Mouse (Mus musculus) cerebellum, adult 2 months (tissue): Measurements from ENCODE around the gene Qrich1. TPM values are rescaled to one million over a fixed set of nuclear protein-coding genes. Genes with fewer than 3 reads are reported as not detected.

Experiments used
- DNase-seq, 2 experiments: peaks; one replicate each; pipeline ENCODE4 v3.0.0; 2021
- H3K27ac ChIP-seq: fragments of 200-500 bp; 2 replicates; pipeline ENCODE4 v1.5.1; 2012; ENCODE audit warnings: low read length, control low read depth, inconsistent platforms; ENCODE audit not compliant: insufficient read depth
- H3K27me3 ChIP-seq: fragments of 200-500 bp; 2 replicates; pipeline ENCODE4 v1.6.1; 2012; ENCODE audit warnings: inconsistent platforms, mild to moderate bottlenecking, low read length, moderate library complexity; ENCODE audit not compliant: control insufficient read depth, insufficient read depth
- H3K4me1 ChIP-seq: fragments of 200-500 bp; 2 replicates; pipeline ENCODE4 v1.6.1; 2011; ENCODE audit warnings: low read length; ENCODE audit not compliant: control insufficient read depth, insufficient read depth
- H3K4me3 ChIP-seq: fragments of 200-500 bp; replicated peaks from 2 replicates; pipeline ENCODE3; 2011; ENCODE audit warnings: mild to moderate bottlenecking, low read depth, low read length, control low read depth; ENCODE audit not compliant: insufficient read depth
- CTCF ChIP-seq: fragments of 200-500 bp; IDR thresholded peaks from 2 replicates; pipeline ENCODE4 v1.5.1; 2011; ENCODE audit warnings: low read depth, mild to moderate bottlenecking, control low read depth, low read length, moderate library complexity, borderline replicate concordance; ENCODE audit not compliant: insufficient read depth
- POLR2A ChIP-seq: fragments of 200-500 bp; IDR thresholded peaks from 2 replicates; pipeline ENCODE4 v1.6.1; 2011; ENCODE audit warnings: low read length, control low read depth, borderline replicate concordance; ENCODE audit not compliant: insufficient read depth
- WGBS: fragments of 180-500 bp; shearing (Covaris S2); methylation state at CpG from one replicate; pipeline ENCODE4 v1.1.7; 2018; 5-methylcytosine and 5-hydroxymethylcytosine counted together
- polyA plus RNA-seq: library from polyadenylated mRNA; depleted of rRNA; stranded (reverse); fragments of >200 nt; gene quantifications from 2 replicates; pipeline ENCODE4 v1.2.3, GENCODE M21; 2012

Gene Qrich1
- polyA plus RNA-seq, 1 experiment, result 117 TPM

DNA sequence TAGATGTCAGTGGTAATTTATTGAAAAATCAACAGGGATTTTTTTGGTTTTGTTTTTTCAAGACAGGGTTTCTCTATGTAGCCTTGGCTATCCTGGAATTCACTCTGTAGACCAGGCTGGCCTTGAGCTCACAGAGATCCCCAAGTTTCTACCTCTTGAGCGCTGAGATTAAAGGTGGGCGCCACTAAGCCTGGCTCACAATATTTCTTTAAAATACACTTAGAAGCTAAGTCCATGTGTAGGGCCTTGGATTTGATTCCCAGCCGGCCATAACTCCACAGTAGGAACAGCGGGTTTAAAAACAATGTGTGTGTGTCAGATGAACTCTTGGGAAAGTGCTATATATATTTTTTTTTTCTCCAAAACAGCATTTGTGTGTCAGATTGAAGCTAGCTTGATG is 6.7 kb downstream of the Qrich1 start:
- H3K4me1 ChIP-seq, result peaks cover 7% of the 10 kb centered on the region; the same call in 1 of the 2 replicates
- H3K4me3 ChIP-seq, result no peak overlapping the region
- 89% methylated on average over 4 of the region's 4 CpGs for WGBS
- no peak for DNase-seq
- no peak overlapping the region for H3K27ac ChIP-seq
- TF ChIP-seq CTCF (no peak), POLR2A (no peak)
- no peaks in the 10 kb centered on the region for H3K27me3 ChIP-seq

DNA sequence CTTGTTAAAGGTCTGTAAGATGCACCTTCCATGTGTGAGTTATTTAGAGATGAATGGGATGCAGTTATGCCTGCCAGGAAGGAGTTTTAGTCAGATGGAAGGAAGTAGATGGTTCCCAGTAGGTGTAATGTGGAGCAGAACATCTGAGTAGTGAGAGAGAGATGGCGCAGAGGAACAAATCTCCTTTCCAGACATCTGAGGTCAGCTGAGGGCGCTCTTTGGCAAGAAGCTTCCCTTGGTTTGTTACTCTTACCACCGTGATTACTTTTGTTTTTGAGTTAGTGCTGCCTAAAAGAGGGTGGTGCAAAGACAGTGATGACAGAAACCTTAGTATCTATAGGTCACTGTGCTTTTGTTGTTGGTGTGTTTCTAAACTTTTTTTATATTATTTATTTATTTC is 8.8 kb downstream of the Qrich1 start:
- no peaks in the 10 kb centered on the region; the same call in 1 of the 2 replicates for H3K4me1 ChIP-seq
- TF ChIP-seq CTCF, result no peak
- 49% methylated on average over 3 of the region's 3 CpGs for WGBS
- no peak overlapping the region for H3K4me3 ChIP-seq
- H3K27me3 ChIP-seq, result no peaks in the 10 kb centered on the region
- no peak overlapping the region for H3K27ac ChIP-seq
- no peak for DNase-seq

DNA sequence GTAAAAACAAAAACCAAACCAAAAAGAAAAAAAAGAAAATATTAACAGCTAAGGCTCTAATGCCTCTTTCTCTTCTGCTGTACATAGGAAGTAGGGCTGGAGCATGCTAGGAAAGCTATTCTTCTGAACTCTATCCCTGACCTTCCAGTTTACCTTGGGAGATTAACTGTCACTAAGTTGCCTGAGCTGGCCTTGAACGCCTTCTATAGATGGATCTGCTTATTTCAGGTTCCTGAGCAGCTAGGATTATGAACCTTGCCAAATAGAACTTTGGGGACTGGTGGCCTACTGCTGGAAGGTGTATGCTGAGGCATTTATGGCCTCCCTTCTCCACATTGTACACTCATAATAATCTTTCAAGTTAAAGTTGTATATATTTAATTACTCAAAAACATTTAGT is 14.3 kb downstream of the Qrich1 start:
- no peak overlapping the region for H3K27ac ChIP-seq
- no peaks in the 10 kb centered on the region for H3K27me3 ChIP-seq
- no peak for DNase-seq
- H3K4me3 ChIP-seq, result no peak overlapping the region
- WGBS, result 79% methylated on average over 1 of the region's 1 CpGs
- no peaks in the 10 kb centered on the region; the same call in 1 of the 2 replicates for H3K4me1 ChIP-seq
- TF ChIP-seq POLR2A (no peak), CTCF (no peak)

DNA sequence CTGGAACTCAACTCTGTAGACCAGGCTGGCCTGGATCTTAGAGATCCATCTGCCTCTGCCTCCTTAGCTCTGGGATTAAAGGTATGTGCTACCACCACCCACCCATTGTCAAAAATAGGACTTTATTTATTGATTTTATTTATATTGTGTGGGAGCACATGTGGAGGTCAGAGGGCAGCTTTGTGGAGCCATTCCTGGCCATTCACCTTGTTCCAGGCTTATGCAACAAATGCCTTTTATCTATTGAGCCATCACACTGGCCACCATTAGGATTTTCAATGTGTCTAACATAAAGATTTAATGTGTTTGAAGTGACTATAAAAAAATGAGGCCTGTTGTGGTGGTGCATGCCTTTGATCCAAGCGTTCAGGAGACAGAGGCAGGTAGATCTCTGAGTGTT is 14.9 kb downstream of the Qrich1 start:
- TF ChIP-seq CTCF, result no peak
- no peak for TF ChIP-seq POLR2A
- no peaks in the 10 kb centered on the region for H3K27me3 ChIP-seq
- WGBS, result 96% methylated on average over 1 of the region's 1 CpGs

DNA sequence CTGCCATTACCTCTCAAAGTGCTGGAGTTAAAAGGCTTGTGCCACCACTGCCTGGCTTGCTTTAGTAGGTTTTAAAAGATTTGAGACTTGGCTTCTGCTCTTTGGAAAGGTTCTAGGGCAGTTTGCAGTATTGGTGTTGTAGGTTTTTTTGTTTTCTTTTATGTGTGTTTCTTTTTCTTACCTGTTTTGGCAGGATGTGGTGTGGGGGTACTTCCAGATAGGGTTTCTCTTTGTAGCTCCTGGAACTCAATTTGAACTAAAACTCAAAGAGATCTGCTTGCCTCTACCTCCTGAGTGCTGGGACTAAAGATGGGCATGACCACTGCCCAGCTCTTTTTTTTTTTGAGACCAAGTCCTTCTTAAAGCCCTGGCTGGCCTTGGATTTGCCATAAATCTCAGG is 24.2 kb downstream of the Qrich1 start:
- Histone ChIP-seq H3K4me3 (no peak overlapping the region), H3K27ac (no peak overlapping the region), H3K27me3 (no peaks in the 10 kb centered on the region), H3K4me1 (no peaks in the 10 kb centered on the region)
- TF ChIP-seq POLR2A, result no peak
- no peak for TF ChIP-seq CTCF
- DNase-seq, result no peak

More for the DNA sequence above, 14.9 kb downstream of the Qrich1 start:
- DNase-seq, result no peak
- Histone ChIP-seq H3K4me3 (no peak overlapping the region), H3K27ac (no peak overlapping the region), H3K4me1 (no peaks in the 10 kb centered on the region; the same call in 1 of the 2 replicates)

DNA sequence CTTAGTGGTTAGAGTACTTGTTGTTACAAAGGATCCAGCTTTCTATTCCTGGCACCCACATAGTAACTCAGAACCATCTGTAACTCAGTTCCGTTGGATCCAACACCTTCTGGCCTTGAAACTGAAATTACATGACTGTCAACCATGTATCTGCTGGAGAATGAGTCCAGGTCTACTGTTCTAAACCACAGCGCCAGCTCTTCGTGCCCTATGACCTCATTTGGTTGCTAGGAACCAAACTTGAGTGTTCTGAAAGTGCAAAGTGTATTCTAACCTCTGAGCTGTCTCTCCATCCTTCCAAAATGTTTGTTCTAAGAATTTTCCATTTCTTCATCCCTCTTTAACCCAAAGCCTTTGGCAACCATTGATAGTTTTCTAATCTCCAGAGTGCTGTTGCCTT is 29.4 kb downstream of the Qrich1 start:
- H3K4me1 ChIP-seq, result no peaks in the 10 kb centered on the region
- no peak for DNase-seq
- no peak overlapping the region for H3K27ac ChIP-seq
- 69% methylated on average over 3 of the region's 3 CpGs for WGBS
- no peaks in the 10 kb centered on the region for H3K27me3 ChIP-seq
- H3K4me3 ChIP-seq, result no peak overlapping the region
- TF ChIP-seq CTCF (no peak), POLR2A (no peak)

DNA sequence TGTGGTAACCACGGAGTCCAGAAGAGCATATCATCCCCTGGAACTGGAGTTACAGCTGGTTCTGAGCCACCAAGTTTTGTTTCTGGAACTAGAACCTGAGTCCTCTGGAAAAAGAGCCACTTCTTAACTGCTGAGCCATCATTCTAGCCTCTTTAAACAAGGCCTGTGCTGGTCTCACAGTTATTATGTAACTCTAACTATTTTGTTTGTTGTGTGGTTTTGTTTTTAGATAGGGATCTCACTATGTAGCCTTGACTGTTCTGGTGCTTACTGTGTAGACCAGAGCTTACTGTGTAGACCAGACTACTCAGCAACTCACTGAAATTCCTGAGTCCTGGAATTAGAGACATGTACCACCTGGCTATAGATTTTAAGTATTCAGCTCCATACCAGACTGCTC is 30.3 kb downstream of the Qrich1 start:
- DNase-seq, result no peak
- H3K27me3 ChIP-seq, result no peaks in the 10 kb centered on the region
- H3K4me1 ChIP-seq, result no peaks in the 10 kb centered on the region
- WGBS, result 81% methylated on average over 1 of the region's 1 CpGs
- H3K4me3 ChIP-seq, result no peak overlapping the region
- TF ChIP-seq POLR2A (no peak), CTCF (no peak)
- no peak overlapping the region for H3K27ac ChIP-seq

DNA sequence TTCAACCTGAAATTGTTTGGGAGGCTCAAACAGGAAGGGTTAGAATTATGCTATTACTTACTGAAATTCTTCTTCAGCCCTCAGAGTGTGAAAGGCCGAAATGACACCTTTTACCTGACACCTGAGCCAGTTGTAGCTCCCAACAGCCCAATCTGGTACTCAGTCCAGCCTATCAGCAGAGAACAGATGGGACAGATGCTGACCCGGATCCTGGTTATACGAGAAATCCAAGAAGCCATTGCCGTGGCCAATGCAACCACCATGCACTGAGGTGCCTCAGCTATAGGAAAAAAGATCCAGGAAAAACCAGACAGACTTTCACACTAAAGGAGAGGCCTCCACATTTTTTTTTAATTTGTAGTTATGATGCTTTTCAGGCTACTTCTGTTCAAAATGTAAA is 42.6 kb downstream of the Qrich1 start:
- TF ChIP-seq POLR2A (no peak), CTCF (no peak)
- no peak for DNase-seq
- WGBS, result 72% methylated on average over 4 of the region's 4 CpGs
- no peaks in the 10 kb centered on the region for H3K27me3 ChIP-seq
- no peak overlapping the region for H3K4me3 ChIP-seq
- peaks cover 2% of the 10 kb centered on the region; the same call in 1 of the 2 replicates for H3K4me1 ChIP-seq
- H3K27ac ChIP-seq, result no peak overlapping the region
